Mouse (Mus musculus): Measurements from ENCODE around the gene Fbxl4. TPM values are rescaled to one million over a fixed set of nuclear protein-coding genes. Genes with fewer than 3 reads are reported as not detected.

Gene Fbxl4
- polyA plus RNA-seq, 1 experiment: 3.3 TPM

GRCm38 (mm10) chr4:22402930-22403329 lies 45.6 kb downstream of the Fbxl4 start:
- no peak overlapping the region for H3K4me3 ChIP-seq (ENCODE audit: insufficient read depth, poor library complexity, severe bottlenecking)
- no peak overlapping the region for H3ac ChIP-seq (ENCODE audit: control insufficient read depth, insufficient read length, low read depth)
- no peak for TF ChIP-seq MAX (IDR thresholded peaks at IDR 0.05)
- TF ChIP-seq CTCF (IDR thresholded peaks at IDR 0.05; ENCODE audit: control insufficient read depth, insufficient read depth, insufficient read length): no peak
- TF ChIP-seq FOSL1 (IDR thresholded peaks at IDR 0.05; ENCODE audit: insufficient read depth, low read length, poor library complexity, severe bottlenecking): no peak
- TF ChIP-seq MYOG (IDR thresholded peaks at IDR 0.05; ENCODE audit: control insufficient read depth, extremely low read depth, insufficient read length): no peak
- TF ChIP-seq MYOD1 (IDR thresholded peaks at IDR 0.05; ENCODE audit: control insufficient read depth, insufficient read length, low read depth): no peak
- TF ChIP-seq USF1 (IDR thresholded peaks at IDR 0.05; ENCODE audit: low read depth): no peak
- TF ChIP-seq CEBPB (IDR thresholded peaks at IDR 0.05; ENCODE audit: low read depth): no peak
- H3K36me3 ChIP-seq (ENCODE audit: control insufficient read depth, insufficient read depth): peaks cover 6% of the 10 kb centered on the region
- H3K79me3 ChIP-seq (ENCODE audit: low read depth): no peaks in the 10 kb centered on the region
- no peaks in the 10 kb centered on the region for H3K27me3 ChIP-seq (ENCODE audit: control insufficient read depth, insufficient read depth, insufficient read length)
- no peaks in the 10 kb centered on the region for H3K79me2 ChIP-seq (ENCODE audit: control insufficient read depth, insufficient read depth)

- Histone ChIP-seq H3K36me3 (ENCODE audit: control insufficient read depth, insufficient read depth) (peaks cover 7% of the 10 kb centered on the region), H3K79me2 (ENCODE audit: control insufficient read depth, insufficient read depth) (no peaks in the 10 kb centered on the region), H3K27me3 (ENCODE audit: control insufficient read depth, insufficient read depth, insufficient read length) (no peaks in the 10 kb centered on the region), H3K79me3 (ENCODE audit: low read depth) (no peaks in the 10 kb centered on the region), H3ac (ENCODE audit: control insufficient read depth, insufficient read length, low read depth) (no peak overlapping the region), H3K4me3 (ENCODE audit: insufficient read depth, poor library complexity, severe bottlenecking) (no peak overlapping the region)
- TF ChIP-seq FOSL1 (IDR thresholded peaks at IDR 0.05; ENCODE audit: insufficient read depth, low read length, poor library complexity, severe bottlenecking) (peak; percentile 84), MYOG (IDR thresholded peaks at IDR 0.05; ENCODE audit: control insufficient read depth, extremely low read depth, insufficient read length) (no peak)
Observed at GRCm38 (mm10) chr4:22420627-22421026, 63.3 kb downstream of the Fbxl4 start.

GRCm38 (mm10) chr4:22422400-22422799 lies 65.1 kb downstream of the Fbxl4 start:
- Histone ChIP-seq H3K79me3 (ENCODE audit: low read depth) (no peaks in the 10 kb centered on the region), H3K27me3 (ENCODE audit: control insufficient read depth, insufficient read depth, insufficient read length) (no peaks in the 10 kb centered on the region), H3ac (ENCODE audit: control insufficient read depth, insufficient read length, low read depth) (no peak overlapping the region), H3K36me3 (ENCODE audit: control insufficient read depth, insufficient read depth) (peaks cover 7% of the 10 kb centered on the region), H3K4me3 (ENCODE audit: insufficient read depth, poor library complexity, severe bottlenecking) (no peak overlapping the region), H3K79me2 (ENCODE audit: control insufficient read depth, insufficient read depth) (no peaks in the 10 kb centered on the region)
- TF ChIP-seq MAX (IDR thresholded peaks at IDR 0.05) (no peak), MYOG (IDR thresholded peaks at IDR 0.05; ENCODE audit: control insufficient read depth, extremely low read depth, insufficient read length) (no peak), MYOD1 (IDR thresholded peaks at IDR 0.05; ENCODE audit: control insufficient read depth, insufficient read length, low read depth) (no peak), CEBPB (IDR thresholded peaks at IDR 0.05; ENCODE audit: low read depth) (no peak), FOSL1 (IDR thresholded peaks at IDR 0.05; ENCODE audit: insufficient read depth, low read length, poor library complexity, severe bottlenecking) (no peak), USF1 (IDR thresholded peaks at IDR 0.05; ENCODE audit: low read depth) (no peak), CTCF (IDR thresholded peaks at IDR 0.05; ENCODE audit: control insufficient read depth, insufficient read depth, insufficient read length) (no peak)

DNA sequence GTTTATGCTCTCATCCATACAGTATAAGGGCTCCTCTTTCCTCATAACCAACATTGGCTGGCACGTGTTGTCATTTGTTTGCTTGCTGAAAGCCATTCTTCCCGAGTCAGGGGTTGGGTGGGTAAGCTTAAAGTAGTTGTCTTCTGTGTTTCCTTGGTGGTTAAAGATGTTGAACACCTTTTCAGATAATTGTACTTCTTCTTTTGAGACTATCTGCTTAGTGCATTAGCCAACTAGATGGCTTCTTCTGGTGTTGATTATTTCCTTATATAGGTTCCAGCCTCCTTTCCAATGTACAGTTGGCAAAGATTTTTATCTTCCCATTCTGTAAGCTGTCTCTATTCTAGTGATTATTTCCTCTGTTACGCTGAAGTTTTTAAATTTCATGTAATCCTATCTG lies 70.8 kb downstream of the Fbxl4 start:
- no peaks in the 10 kb centered on the region for H3K79me3 ChIP-seq (ENCODE audit: low read depth)
- H3ac ChIP-seq (ENCODE audit: control insufficient read depth, insufficient read length, low read depth): no peak overlapping the region
- H3K36me3 ChIP-seq (ENCODE audit: control insufficient read depth, insufficient read depth): peaks cover 3% of the 10 kb centered on the region
- H3K79me2 ChIP-seq (ENCODE audit: control insufficient read depth, insufficient read depth): no peaks in the 10 kb centered on the region
- no peak for TF ChIP-seq MYOD1 (IDR thresholded peaks at IDR 0.05; ENCODE audit: control insufficient read depth, insufficient read length, low read depth)
- TF ChIP-seq CEBPB (IDR thresholded peaks at IDR 0.05; ENCODE audit: low read depth): no peak
- TF ChIP-seq MYOG (IDR thresholded peaks at IDR 0.05; ENCODE audit: control insufficient read depth, extremely low read depth, insufficient read length): no peak
- TF ChIP-seq MAX (IDR thresholded peaks at IDR 0.05): no peak
- no peak for TF ChIP-seq FOSL1 (IDR thresholded peaks at IDR 0.05; ENCODE audit: insufficient read depth, low read length, poor library complexity, severe bottlenecking)
- no peak for TF ChIP-seq USF1 (IDR thresholded peaks at IDR 0.05; ENCODE audit: low read depth)
- TF ChIP-seq CTCF (IDR thresholded peaks at IDR 0.05; ENCODE audit: control insufficient read depth, insufficient read depth, insufficient read length): no peak
- H3K27me3 ChIP-seq (ENCODE audit: control insufficient read depth, insufficient read depth, insufficient read length): no peaks in the 10 kb centered on the region
- H3K4me3 ChIP-seq (ENCODE audit: insufficient read depth, poor library complexity, severe bottlenecking): no peak overlapping the region

GRCm38 (mm10) chr4:22469575-22469974 lies 112.2 kb downstream of the Fbxl4 start:
- Histone ChIP-seq H3K79me2 (ENCODE audit: control insufficient read depth, insufficient read depth) (no peaks in the 10 kb centered on the region), H3K27me3 (ENCODE audit: control insufficient read depth, insufficient read depth, insufficient read length) (no peaks in the 10 kb centered on the region), H3ac (ENCODE audit: control insufficient read depth, insufficient read length, low read depth) (no peak overlapping the region), H3K4me3 (ENCODE audit: insufficient read depth, poor library complexity, severe bottlenecking) (no peak overlapping the region), H3K36me3 (ENCODE audit: control insufficient read depth, insufficient read depth) (no peaks in the 10 kb centered on the region), H3K79me3 (ENCODE audit: low read depth) (no peaks in the 10 kb centered on the region)
- TF ChIP-seq MYOG (IDR thresholded peaks at IDR 0.05; ENCODE audit: control insufficient read depth, extremely low read depth, insufficient read length) (no peak), CTCF (IDR thresholded peaks at IDR 0.05; ENCODE audit: control insufficient read depth, insufficient read depth, insufficient read length) (no peak), MAX (IDR thresholded peaks at IDR 0.05) (no peak), FOSL1 (IDR thresholded peaks at IDR 0.05; ENCODE audit: insufficient read depth, low read length, poor library complexity, severe bottlenecking) (no peak), MYOD1 (IDR thresholded peaks at IDR 0.05; ENCODE audit: control insufficient read depth, insufficient read length, low read depth) (no peak)

GRCm38 (mm10) chr4:22476967-22477710 lies 119.8 kb downstream of the Fbxl4 start:
- no peak for TF ChIP-seq FOSL1 (IDR thresholded peaks at IDR 0.05; ENCODE audit: insufficient read depth, low read length, poor library complexity, severe bottlenecking)
- no peak for TF ChIP-seq USF1 (IDR thresholded peaks at IDR 0.05; ENCODE audit: low read depth)
- TF ChIP-seq CTCF (IDR thresholded peaks at IDR 0.05; ENCODE audit: control insufficient read depth, insufficient read depth, insufficient read length): no peak
- no peak for TF ChIP-seq MYOG (IDR thresholded peaks at IDR 0.05; ENCODE audit: control insufficient read depth, extremely low read depth, insufficient read length)
- no peak for TF ChIP-seq MYOD1 (IDR thresholded peaks at IDR 0.05; ENCODE audit: control insufficient read depth, insufficient read length, low read depth)
- TF ChIP-seq MAX (IDR thresholded peaks at IDR 0.05): no peak
- no peak for TF ChIP-seq CEBPB (IDR thresholded peaks at IDR 0.05; ENCODE audit: low read depth)
- H3K79me2 ChIP-seq (ENCODE audit: control insufficient read depth, insufficient read depth): no peaks in the 10 kb centered on the region
- no peaks in the 10 kb centered on the region for H3K79me3 ChIP-seq (ENCODE audit: low read depth)
- no peak overlapping the region for H3K4me3 ChIP-seq (ENCODE audit: insufficient read depth, poor library complexity, severe bottlenecking)
- H3K27me3 ChIP-seq (ENCODE audit: control insufficient read depth, insufficient read depth, insufficient read length): peaks cover 29% of the 10 kb centered on the region
- no peaks in the 10 kb centered on the region for H3K36me3 ChIP-seq (ENCODE audit: control insufficient read depth, insufficient read depth)
- H3ac ChIP-seq (ENCODE audit: control insufficient read depth, insufficient read length, low read depth): no peak overlapping the region
